Mouse (Mus musculus) testis, adult 2 months (tissue): Measurements from ENCODE around the gene Carm1.

Experiments
- CTCF ChIP-seq: fragments of 200-500 bp; IDR thresholded peaks from 2 replicates; pipeline ENCODE4 v1.5.1; 2012; ENCODE audit warnings: low read depth, mild to moderate bottlenecking, inconsistent platforms, low read length, moderate library complexity; ENCODE audit not compliant: control insufficient read depth, insufficient read depth, insufficient replicate concordance
- POLR2A ChIP-seq: fragments of 200-500 bp; IDR thresholded peaks from 2 replicates; pipeline ENCODE4 v1.6.1; 2012; ENCODE audit warnings: low read depth, mild to moderate bottlenecking, inconsistent platforms, low read length, moderate library complexity; ENCODE audit not compliant: control insufficient read depth

DNA sequence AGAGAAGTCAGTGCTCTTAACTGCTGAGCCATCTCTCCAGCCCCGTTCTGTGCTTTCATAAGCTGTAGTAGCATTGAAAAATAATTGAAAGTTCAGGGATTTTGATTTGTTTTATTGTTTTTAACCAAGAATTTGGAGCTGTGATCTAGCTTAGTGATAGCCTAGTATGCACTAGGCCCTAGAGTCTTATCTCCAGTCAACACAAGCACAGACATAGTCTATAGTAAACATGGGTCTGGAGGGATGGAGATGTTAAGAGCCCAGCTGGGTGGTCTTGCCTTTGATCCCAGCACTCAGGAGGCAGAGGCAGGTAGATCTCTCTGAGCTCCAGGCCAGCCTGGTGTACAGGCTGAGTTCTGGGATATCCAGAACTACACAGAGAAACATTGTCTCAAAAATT is 76.0 kb downstream of the Carm1 start:
- TF ChIP-seq POLR2A, result no peak
- no peak for TF ChIP-seq CTCF
